Mouse (Mus musculus) T-helper 2 cell (primary cell): ENCODE data around the gene Capn2.

Source experiments
- in situ Hi-C: fragments of 300-600 bp; cut with MboI, MseI; formaldehyde crosslinking; loops from one replicate; pipeline ENCODE4 v1.15.1; 2025; ENCODE audit warnings: high pct_unique_total_duplicates

Capn2 gene

DNA sequence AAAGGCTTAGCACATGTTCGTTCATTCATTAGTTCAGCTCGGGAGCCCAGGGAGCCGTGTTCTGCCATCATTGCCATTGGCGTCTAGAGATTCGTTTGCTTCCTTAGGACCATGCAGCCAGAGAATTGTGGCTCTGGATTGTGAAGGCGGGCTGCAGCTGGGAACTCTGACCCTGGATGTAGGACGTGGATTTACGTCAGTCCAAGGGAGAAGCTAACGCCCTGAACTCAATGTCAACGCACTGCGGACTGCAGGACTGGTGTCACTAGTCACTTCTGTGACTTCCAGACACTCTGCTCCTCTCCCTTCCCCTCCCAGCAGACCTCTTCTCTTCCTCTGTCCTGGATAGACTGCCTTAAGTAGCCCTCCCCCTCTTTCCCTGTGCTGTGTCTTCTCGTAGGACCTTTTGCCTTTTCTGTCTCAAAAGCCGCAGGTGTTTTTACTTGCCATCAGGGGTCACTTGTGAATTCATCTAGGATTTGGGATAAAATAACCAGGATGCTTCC lies 9.9 kb upstream of the Capn2 start:
- in situ Hi-C loops: loop anchor here (5.0 to 10.0 kb wide), 2 partner anchors 105 to 243 kb away; partner anchors contain the start of gene Degs1

GRCm38 (mm10) chr1:182525601-182526000 lies 8.2 kb upstream of the Capn2 start:
- in situ Hi-C loops: loop anchor here (5.0 to 10.0 kb wide), 2 partner anchors 103 to 241 kb away; partner anchors contain the start of gene Degs1

GRCm38 (mm10) chr1:182523692-182524091 lies 6.3 kb upstream of the Capn2 start:
- in situ Hi-C loops: loop anchor here (10.0 to 25.0 kb wide), 2 partner anchors 239 to 1686 kb away; partner anchors contain the start of gene Degs1

DNA sequence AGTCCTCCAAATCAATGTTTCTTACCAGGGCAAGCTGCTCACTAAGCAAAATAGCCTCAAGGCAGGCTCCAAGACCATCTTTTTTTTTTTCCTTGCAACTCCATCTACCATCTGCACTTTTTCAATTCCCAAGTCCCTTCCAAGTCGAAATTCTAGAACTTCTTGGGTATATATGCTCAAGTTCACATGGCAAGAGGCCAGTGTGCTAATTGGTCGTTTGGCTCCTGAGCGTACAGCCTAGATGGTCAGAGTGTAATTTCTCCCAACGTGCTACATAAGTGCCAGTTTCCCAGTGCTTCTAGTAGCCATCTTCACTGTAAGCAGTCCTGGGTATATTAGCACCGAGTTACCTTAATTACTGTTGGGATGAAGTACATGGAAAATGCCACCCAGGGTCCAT lies 5.6 kb upstream of the Capn2 start:
- in situ Hi-C loops: loop anchor here (10.0 to 25.0 kb wide), 2 partner anchors 238 to 1686 kb away; partner anchors contain the start of gene Degs1

- in situ Hi-C loops: loop anchor here (10.0 to 25.0 kb wide), 2 partner anchors 236 to 1684 kb away; partner anchors contain the start of gene Degs1
Measured at GRCm38 (mm10) chr1:182520938-182521500, 3.6 kb upstream of the Capn2 start.

DNA sequence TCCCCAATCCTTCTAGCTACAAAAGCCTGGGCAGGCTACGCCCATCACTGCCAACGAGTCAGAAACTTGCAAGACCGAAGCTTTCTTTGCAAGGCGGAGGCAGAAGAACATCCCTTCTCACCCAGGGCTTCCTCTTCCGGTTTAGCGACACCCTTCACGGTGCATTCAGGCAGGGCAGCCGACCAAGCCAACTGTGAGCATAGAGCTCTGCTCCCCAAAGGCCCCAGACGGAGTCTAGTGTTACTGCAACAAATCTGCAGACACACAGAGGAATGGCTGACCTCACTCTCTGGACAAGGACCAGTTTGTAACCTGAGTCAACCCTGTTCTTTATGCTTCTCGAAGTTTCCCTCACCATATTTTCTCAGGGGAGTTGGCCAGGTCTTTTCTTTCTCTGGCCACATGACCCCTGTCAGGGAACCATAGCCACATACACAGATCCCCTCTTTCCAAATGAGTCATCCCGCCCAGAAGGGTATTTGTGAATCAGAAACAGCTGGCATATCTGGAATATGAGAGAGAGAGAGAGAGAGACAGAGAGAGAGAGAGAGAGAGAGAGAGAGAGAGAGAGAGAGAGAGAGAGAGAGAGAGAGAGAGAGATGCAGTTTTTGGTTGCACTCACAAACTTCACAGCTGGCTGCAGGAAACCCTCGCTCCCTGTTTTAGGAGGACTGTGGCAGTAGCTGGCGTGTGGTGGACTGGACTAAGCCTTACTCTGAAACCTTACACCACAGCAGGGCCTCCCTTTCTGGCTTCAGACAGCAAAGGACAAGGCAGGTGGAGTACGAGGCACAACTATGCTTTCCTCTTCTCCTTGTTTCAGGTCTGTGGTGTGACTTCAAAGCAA lies 2.9 kb upstream of the Capn2 start:
- in situ Hi-C loops: loop anchor here (10.0 to 25.0 kb wide), 2 partner anchors 236 to 1683 kb away; partner anchors contain the start of gene Degs1

DNA sequence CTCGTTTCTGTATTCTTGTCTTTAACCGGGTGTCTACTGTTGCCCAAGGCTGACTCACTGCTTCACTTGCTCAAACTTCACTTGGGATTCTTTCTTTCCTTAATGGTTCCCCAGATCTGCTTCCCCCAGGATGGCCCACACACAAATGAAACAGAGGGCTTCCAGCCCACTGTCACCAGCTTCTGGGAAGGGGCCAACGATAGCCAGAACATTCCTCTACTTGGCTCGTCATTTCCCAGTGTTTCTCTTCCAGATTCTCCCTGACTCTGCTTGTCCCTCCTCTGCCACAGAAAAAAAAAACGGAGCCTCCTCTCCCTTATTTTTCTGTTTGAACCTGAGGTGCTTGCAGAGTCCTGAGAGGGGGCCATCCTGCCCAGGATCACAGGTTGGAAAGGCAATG lies 1.9 kb upstream of the Capn2 start:
- in situ Hi-C loops: loop anchor here (25.0 kb wide), 1 partner anchor 1682 kb away; no protein-coding TSS in a partner anchor

GRCm38 (mm10) chr1:182518811-182519210 lies 1.4 kb upstream of the Capn2 start:
- in situ Hi-C loops: loop anchor here (25.0 kb wide), 1 partner anchor 1682 kb away; no protein-coding TSS in a partner anchor

DNA sequence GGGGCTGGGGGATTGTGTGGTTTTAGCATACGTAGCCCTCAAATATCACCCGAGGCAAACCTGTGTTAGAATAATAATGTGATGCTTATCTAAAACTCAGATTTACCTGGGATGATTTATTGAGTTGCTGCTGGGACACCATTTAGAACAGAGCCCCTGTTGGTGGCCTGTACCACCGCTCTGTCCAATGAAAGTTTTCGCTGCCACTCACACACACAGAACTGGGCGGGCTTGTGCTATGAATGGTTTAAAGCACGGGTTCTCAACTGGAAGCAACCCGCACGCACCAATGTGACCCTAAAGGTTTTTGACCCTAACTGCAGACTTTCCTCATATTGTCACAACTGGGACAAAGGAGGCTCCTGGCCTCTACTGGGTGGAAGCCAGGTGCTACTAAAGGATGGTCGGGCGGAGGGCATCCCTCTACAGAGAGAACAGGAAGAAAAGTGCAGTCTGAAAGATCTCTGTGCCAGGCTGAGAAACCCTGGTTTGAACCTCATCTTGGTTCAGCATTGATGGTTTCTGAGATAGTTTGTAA lies 804 bp upstream of the Capn2 start:
- in situ Hi-C loops: loop anchor here (25.0 kb wide), 1 partner anchor 1681 kb away; no protein-coding TSS in a partner anchor

DNA sequence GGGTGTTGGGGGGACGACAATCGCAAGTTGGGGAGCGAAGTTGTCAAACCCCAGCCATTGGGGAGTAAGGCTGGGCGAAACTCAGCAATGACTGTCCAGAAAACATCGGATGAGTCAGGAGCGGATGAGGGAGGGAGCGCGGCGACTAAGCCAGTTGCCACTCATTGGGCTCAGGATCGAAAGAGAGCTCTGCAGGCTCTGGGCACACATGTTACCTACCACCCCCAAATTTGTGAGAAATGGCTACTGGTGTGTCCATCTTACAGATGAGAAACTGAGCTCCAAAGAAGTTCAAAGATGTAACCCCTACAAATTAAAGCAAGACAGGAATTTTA lies 236 bp upstream of the Capn2 start:
- in situ Hi-C loops: loop anchor here (25.0 kb wide), 1 partner anchor 1680 kb away; no protein-coding TSS in a partner anchor

GRCm38 (mm10) chr1:182514803-182515590 lies 2.4 kb downstream of the Capn2 start:
- in situ Hi-C loops: loop anchor here (25.0 kb wide), 1 partner anchor 1678 kb away; no protein-coding TSS in a partner anchor

DNA sequence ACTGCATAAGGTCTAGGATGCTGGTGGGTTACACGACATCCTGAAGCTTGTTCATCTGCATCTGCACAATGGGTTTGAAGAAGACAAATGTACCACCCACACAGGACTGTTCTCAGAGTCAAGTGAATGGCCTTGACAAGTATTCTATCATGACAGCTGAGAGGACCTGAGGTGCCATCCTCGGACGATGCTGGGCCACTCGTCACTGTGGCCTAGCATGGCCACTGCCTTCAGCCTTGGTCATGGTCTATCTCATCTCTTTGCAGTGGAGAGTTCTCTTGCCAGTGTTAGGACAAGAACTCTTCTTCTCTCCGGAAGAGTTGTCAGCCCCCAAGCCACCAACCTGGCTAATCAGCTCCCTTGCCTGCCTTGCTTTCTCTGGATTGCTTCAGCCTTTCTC lies 3.7 kb downstream of the Capn2 start:
- in situ Hi-C loops: loop anchor here (25.0 kb wide), 1 partner anchor 1676 kb away; no protein-coding TSS in a partner anchor

DNA sequence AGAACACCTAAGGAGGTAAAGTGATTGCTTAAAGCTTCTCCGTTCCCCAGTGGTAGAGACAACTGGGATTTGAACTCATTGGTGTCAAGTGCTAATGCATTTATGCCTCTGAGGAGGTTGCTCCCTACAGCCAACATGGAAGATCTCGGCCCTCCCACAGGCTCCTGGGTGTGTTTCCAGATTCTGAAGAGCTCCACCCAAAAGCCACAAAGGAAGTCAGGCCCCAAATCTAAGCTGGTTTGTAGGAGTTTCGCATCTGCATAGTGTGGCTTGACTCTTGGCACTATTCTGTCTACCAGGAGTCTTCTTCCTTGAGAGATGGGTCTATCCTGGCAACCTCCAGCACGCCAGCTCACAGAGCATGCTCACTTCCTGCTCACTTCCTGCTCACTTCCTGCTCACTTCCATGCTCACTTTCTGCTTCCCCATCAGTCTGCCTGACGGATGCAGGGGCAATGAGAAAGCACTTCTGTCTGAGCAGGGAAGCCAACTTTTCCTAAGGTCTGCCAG lies 4.5 kb downstream of the Capn2 start:
- in situ Hi-C loops: loop anchor here (25.0 kb wide), 1 partner anchor 1676 kb away; no protein-coding TSS in a partner anchor

DNA sequence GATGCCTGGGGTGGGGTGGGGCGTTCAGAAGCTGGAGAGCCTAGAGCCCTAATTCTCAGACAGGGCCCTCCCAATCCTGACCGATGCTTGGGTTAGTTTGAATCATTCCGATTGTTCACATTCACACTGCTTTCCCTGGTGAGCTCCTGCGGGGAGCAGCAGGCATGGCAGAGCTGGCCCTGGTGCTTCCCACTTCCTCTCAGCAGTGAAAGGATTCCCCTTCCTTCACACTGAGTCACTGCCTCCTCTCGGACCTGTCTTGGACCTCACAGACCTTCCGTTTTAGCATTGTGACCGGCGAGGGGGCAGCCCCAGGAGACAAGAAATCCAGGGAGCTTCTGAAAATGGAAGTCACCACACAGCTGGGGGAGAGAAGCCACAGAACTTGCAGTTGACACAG lies 5.6 kb downstream of the Capn2 start:
- in situ Hi-C loops: loop anchor here (25.0 kb wide), 1 partner anchor 1674 kb away; no protein-coding TSS in a partner anchor

- in situ Hi-C loops: loop anchor here (25.0 kb wide), 1 partner anchor 1674 kb away; no protein-coding TSS in a partner anchor
Measured at GRCm38 (mm10) chr1:182511073-182511472, 6.3 kb downstream of the Capn2 start.

DNA sequence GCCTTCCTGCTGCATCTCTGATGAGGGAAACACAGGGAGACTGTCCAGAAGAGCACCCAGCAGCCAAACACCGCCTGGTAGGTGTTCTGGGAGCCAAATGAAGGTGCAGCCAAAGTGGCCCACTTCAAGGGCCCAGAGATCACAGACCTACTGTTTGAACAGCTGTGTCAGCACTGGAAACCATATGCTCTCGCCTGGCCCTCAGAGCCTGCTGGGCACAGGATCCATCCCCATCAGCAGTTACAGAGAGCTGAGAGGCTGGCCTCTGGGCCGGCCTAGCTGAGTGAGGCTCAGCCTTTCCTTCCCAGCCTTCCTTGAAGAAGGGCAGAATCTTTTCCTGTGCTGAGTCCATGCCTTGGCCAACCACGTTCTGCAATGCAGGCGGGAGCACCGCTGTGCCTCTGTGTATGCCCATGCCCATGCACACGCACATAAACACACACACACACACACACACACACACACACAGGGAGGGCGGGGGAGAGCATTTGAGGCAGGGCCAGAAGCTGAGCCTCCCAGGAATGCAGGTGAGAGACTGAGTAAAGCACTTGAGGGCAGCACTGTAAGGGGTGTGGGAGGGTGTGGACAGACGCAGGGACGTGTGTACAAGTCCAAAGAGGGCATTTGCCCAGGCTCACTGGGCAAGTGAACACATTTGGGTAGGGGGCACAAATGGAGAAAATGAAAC lies 8.2 kb downstream of the Capn2 start:
- in situ Hi-C loops: loop anchor here (25.0 kb wide), 1 partner anchor 1672 kb away; no protein-coding TSS in a partner anchor

DNA sequence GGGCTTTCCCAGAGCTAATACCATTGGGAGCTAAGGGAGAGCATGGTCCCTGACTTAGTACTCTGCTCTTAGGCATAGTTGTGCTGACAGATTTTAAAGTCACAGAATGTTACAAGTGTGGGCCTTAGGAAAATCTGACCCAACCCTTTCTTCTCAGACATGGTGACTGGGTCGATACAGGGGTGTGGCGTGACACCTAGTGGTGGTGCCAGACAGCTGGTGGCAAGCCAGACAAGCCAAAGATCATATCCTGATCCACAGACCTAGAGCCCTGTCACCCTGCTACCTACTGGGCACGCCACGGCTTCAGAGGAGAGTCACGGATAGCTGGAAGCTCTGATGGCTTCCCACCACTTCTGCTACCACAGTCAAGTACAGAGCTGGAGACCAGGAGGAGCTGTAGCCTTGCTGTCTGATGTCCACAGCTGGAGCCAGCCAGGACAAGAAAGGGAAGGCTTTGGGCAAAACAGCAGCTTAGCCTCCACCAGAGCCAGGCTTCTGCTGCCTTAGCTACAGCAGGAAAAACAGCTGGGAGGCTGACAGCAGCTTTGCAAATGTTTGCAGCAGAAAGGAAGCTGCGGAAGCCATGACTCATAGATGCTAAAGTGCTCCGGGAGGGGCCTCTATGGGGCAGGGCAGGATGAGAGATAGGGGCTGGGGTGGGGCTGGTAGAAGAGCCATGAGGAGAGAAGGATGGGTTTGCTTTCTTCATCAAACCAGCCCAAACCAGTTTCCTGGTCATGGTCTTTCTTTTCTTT lies 11.0 kb downstream of the Capn2 start:
- in situ Hi-C loops: loop anchor here (25.0 kb wide), 1 partner anchor 1669 kb away; no protein-coding TSS in a partner anchor

- in situ Hi-C loops: loop anchor here (25.0 kb wide), 1 partner anchor 1668 kb away; no protein-coding TSS in a partner anchor
Measured at GRCm38 (mm10) chr1:182505291-182505690, 12.1 kb downstream of the Capn2 start.

DNA sequence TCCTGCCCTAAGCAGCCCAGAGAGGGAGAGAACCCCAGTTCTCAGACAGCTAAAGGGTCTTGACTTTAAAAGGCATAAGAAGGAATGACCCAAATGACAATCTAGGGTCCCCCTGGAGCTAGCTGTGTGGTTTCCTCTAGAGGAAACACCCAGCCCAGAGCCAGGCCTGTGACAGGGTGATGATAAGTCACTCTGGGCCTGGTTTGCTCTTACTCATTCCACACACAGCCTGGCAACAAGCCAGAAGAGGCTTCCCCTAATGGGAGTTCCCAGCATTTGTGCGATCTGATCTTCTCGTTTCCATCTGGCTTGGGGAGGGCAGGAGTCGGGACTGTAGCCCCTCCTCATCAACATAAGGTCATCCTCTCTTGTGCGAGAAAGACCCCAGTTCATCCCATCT lies 13.2 kb downstream of the Capn2 start:
- in situ Hi-C loops: loop anchor here (25.0 kb wide), 1 partner anchor 1667 kb away; no protein-coding TSS in a partner anchor
